Mouse (Mus musculus) gastrocnemius, postnatal 36 days (tissue): Measurements from ENCODE around the gene Phf24. TPM values are rescaled to one million over a fixed set of nuclear protein-coding genes. Genes with fewer than 3 reads are reported as not detected.
A peak's percentile ranks its signal among the peaks of the same experiment; 100 is the strongest.

Experiments used
- DNase-seq, 2 experiments: peaks; one replicate each; pipeline ENCODE4 v3.0.0; 2022
- intact Hi-C: fragments of 180-260 bp; cut with DNase I; formaldehyde crosslinking; loops from one replicate; pipeline ENCODE4 v1.15.1; 2025
- total RNA-seq, 2 experiments: library from RNA; stranded (reverse); gene quantifications; 2 replicates each; pipeline ENCODE4 v1.2.3; 2021

Phf24 gene
- total RNA-seq, 2 experiments from 2014 or later: 0.15 to 0.97 TPM

- no peak for DNase-seq
- intact Hi-C loops: no loop called here
Measured at GRCm38 (mm10) chr4:42946733-42947290, 30.4 kb downstream of the Phf24 start.

- intact Hi-C loops: no loop called here
- no peak for DNase-seq
Measured at GRCm38 (mm10) chr4:42948527-42948926, 32.1 kb downstream of the Phf24 start.

DNA sequence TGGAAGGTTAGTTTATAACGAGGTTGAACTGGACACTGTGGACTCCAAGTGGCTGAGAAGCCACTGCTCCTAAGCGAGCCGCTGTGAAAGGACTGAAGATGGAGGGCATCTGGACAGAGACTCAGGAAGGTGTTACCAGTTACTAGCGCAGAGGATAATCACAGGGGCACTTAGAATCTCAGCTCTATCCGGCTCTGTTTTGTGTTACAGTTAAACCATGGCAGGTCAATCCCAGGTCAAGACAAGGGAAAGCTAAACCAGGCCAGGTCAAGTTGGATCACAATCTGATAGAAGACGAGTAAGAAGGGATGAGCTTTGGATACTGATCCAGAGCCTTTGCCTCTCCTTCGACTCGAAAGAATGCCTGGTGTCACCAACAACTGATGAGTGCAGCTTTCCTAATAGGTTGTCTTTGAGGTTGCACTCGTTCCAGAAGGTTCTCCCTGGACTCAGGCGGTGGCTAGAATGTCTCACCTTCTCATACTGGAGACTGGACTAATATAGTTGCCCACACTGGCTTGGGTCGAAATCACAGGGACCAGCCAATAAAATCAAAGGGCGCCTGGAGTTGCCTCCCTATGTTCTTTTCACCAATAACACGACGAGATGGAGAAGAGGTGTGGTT lies 32.7 kb downstream of the Phf24 start:
- intact Hi-C loops: no loop called here
- DNase-seq: no peak

- DNase-seq: peak; percentile 96 to 99
- intact Hi-C loops: no loop called here
Measured at GRCm38 (mm10) chr4:42949676-42950051, 33.2 kb downstream of the Phf24 start, which contains the start of gene Dnajb5. Gene Dnajb5 (plus strand): TSS chr4:42949814.

GRCm38 (mm10) chr4:42950065-42950558 lies 33.7 kb downstream of the Phf24 start:
- DNase-seq: peak; percentile 77 to 88
- intact Hi-C loops: no loop called here

- intact Hi-C loops: no loop called here
- no peak for DNase-seq
Measured at GRCm38 (mm10) chr4:42951206-42952195, 35.0 kb downstream of the Phf24 start.

DNA sequence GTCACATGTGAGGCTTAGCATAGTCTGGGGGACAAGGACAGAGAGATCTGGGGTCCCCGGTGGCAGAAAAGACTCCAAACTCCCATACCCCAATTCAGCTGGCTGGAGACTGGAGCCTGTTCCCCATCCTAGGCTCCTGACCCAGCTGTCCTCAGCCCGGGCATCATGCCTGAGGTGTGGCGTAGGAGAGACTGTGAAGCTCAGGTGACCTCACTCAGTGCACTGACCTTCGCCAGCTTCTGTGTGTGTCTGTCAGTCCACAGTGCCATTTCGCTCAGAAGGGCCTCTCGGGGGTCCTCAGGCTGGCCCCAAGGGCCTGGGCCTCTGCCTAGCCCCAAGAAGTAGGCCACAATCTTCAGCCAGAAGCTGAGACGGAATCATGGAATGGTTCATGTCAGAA lies 36.1 kb downstream of the Phf24 start:
- intact Hi-C loops: no loop called here
- peak; percentile 69 to 73 for DNase-seq

DNA sequence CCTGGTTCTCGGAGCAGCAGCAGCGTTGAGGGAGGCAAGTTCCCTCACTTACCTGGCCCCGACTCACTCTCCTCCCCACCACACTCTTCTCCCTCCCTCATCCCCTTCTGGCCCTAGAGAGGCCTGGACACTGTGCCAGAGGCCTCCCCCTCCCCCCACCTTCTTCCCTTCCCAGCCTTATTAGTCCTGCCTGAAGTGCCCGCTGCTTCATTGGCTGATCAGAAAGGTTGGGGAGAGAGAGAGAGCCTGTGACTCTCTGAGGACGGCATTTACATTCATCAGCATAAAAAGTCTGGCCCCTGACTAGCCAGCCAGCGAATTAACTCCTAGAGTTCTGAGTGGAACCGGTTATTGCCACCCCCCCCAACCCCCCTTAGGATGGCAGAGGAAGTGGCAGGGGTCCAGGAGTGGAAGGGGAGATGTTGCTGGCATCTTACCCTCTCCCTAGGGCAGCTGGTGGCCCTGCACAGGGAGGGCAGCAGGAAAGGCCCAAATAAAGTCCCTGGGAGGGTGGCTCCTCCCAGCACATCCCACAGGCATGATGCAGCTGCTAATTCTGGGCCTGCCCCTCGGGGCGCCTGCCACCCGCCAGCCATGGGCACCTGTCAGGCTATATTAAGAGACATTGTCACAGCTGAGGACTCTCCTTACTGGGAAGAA lies 37.1 kb downstream of the Phf24 start:
- intact Hi-C loops: no loop called here
- peak; percentile 60 to 74 for DNase-seq

DNA sequence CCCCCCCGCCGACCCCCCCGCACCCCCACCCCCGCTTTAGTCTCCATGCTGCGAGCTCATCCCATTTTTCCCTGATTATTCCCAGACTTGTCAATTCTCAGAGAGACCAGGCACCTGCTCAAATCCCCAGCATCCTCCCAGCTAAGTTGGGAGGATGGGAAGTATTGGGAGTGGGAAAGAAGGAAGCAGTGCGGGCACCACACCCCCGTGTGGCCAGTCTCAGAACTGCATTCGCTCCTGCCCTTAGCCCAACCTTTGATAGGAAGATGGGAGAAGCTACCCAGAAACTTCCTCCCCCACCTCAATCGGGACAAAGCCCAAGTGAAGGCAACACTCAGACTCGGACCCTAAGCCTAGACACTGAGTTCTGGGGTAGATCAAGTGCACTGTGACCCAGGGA lies 37.8 kb downstream of the Phf24 start:
- peak; percentile 70 to 79 for DNase-seq
- intact Hi-C loops: no loop called here

- intact Hi-C loops: no loop called here
- no peak for DNase-seq
Measured at GRCm38 (mm10) chr4:42955200-42955599, 38.7 kb downstream of the Phf24 start.

- intact Hi-C loops: no loop called here
- no peak for DNase-seq
Measured at GRCm38 (mm10) chr4:42956581-42956980, 40.1 kb downstream of the Phf24 start.

DNA sequence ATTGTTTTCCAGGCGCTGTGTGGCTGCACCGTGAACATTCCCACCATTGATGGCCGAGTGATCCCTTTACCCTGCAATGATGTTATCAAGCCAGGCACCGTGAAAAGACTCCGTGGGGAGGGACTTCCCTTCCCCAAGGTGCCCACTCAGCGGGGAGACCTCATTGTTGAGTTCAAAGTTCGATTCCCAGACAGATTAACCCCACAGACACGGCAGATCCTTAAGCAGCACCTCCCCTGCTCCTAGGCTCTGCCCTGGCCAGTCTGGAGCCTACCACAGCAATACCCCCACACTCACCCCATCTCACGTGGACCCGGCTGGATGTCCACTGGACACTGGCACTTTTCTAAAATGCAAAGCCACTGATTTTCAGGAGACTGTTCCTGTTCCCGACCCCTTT lies 40.8 kb downstream of the Phf24 start:
- intact Hi-C loops: no loop called here
- no peak for DNase-seq

- no peak for DNase-seq
- intact Hi-C loops: no loop called here
Measured at GRCm38 (mm10) chr4:42957979-42958378, 41.5 kb downstream of the Phf24 start.

- intact Hi-C loops: no loop called here
- no peak for DNase-seq
Measured at GRCm38 (mm10) chr4:42958942-42959341, 42.5 kb downstream of the Phf24 start.

- intact Hi-C loops: no loop called here
- no peak for DNase-seq
Measured at GRCm38 (mm10) chr4:42959382-42959781, 42.9 kb downstream of the Phf24 start.

DNA sequence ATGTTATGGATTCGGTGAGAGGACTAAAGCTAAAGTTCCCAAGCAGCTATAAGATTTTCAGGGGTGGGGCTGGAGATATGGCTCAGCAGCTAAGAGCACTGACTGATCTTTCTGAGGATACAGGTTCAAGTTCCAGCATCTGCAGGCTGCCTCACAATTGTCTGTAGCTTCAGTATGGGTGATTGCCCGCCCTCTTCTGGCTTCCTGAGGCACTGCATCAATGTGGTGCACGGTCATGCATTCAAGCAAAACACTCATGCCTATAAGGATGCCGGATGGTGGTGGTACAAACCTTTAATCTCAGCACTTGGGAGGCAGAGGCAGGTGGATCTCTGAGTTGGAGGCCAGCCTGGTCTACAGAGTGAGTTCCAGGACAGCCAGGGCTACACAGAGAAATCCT lies 45.1 kb downstream of the Phf24 start:
- DNase-seq: peak; percentile 35 to 51

GRCm38 (mm10) chr4:42963480-42963879 lies 47.0 kb downstream of the Phf24 start:
- intact Hi-C loops: no loop called here
- no peak for DNase-seq

More for the DNA sequence above, 45.1 kb downstream of the Phf24 start:
- intact Hi-C loops: no loop called here

GRCm38 (mm10) chr4:42965039-42965719 lies 48.7 kb downstream of the Phf24 start:
- no peak for DNase-seq
- intact Hi-C loops: loop anchor here (1.0 kb wide), 1 partner anchor 87 kb away; no protein-coding TSS in a partner anchor

- intact Hi-C loops: no loop called here
Measured at GRCm38 (mm10) chr4:42969304-42969703, 52.8 kb downstream of the Phf24 start, which contains the start of gene 1700022I11Rik. Gene 1700022I11Rik (plus strand): TSS chr4:42969604.

DNA sequence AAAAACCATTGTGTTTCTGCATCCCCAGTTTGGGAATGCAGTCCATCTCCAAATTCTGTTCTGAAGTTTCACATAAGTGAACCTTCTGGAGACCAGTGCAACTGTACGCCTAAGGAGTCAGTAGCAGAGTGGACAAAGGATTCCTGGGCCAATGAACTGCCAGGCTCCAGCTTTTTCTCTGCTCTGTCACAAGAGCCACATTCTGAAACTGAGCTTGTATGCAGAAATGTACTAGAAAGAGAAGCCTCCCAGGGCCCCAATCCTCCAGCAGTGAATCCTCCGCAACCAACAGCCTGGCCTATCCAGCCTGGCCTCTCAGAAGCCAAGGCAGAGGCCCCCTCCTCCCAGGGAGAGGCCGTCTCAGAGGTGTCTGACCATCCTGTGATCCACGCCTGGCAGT lies 56.5 kb downstream of the Phf24 start:
- intact Hi-C loops: no loop called here
- no peak for DNase-seq

More at GRCm38 (mm10) chr4:42969304-42969703, 52.8 kb downstream of the Phf24 start, which contains the start of gene 1700022I11Rik:
- no peak for DNase-seq
